Mouse (Mus musculus) kidney, adult 11 months (tissue): Measurements from ENCODE around the gene Vwc2.

Experiments used
- DNase-seq: peaks from one replicate; pipeline ENCODE4 v3.0.0; 2022

Gene Vwc2

DNA sequence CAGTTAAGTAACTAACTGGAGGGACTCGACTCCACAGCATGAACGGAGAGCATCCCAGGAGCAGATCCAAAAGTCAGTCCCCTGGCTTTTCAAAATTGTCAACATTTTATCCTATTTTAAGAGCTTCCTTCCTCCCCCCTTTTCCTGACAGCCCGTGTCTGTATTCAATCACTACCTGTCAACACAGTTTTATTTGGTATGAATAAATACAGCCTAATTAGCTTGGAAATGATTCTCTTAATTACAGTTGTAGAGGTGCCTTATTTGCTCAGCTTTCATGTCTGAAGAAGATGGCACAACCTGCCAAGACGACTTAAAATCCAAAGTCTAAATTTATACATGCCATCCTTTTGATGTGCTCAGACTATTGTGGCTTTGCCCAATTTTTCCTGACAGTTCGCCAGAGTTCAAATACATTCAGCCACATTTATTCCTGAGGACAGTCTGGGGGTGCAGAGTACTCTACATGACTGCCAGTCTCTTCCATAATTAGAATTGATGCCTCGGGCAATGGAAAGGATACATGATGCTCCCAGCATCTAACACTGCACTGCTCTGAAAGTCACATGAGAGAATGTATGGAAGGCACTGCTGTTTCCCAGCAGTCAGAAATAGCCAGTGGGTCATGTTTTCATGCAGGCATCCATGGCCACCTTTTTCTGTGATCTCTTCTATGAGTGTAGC, 128.8 kb downstream of the Vwc2 start:
- DNase-seq = no peak

DNA sequence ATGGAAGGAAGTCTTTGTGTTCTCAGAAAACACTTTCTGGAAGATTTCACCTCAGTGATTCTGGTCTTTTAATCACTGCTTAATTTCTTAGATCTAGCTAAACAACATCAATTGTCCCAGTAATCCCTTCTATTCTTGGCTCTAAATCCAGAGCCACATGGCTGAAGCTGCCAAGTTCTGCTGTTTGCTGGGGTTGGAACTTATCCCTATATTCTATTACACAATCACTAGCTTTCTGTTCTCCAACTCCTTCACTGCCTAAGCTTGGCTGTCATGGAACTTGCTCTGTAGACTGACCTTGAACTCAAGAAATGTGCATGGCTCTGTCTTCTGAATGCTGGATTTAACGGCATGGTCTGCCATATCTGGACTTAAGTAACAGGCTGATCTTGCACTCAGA, 143.3 kb downstream of the Vwc2 start:
- no peak for DNase-seq

DNA sequence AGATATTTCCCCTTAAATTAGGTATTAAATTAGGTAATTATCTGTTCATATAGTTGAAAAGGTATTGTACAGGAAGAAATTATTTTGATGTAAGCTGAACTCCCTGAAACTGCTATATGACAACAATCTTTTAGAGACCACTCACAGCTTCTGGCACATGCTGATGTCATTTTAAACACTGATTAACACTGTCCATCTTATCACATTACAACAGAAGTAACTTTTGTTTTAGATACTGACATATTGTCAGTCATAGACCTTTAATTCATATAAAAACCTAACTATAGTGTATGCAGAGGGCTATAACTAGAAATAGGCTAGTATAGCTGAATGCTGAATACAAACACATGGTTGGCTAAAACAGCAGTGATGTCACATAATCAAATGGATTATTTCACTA, 166.1 kb downstream of the Vwc2 start:
- no peak for DNase-seq

DNA sequence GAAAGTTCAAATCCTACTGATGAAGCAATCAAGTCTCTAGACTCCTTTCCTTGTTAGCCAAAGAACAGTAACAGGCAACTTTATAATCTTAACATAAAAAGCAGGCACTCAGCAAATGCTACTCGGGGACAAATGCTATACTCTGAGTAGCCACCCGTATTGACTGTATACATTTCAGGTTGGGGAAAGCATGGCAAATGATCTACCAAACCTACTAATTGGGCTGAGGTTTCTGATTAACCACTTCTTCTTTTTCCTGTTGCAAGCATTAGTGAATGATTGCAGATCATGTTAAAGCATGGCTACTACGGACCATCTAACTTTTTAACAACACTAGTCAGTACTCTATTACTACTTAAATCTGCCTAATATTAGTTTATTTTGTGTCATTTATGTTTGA, 169.5 kb downstream of the Vwc2 start:
- DNase-seq = no peak
